In genomic region chr8:111778801-111779200, GRCm38 (mm10) we compare ENCODE assay signal across 18 mouse cellular contexts. TPM values are rescaled to one million over a fixed set of nuclear protein-coding genes. Genes with fewer than 3 reads are reported as not detected.
DNase-seq lines count a peak whose midpoint lies in the region; ATAC-seq lines count a peak whose summit lies in the region.
"Had no signal": no experiment of that assay in that cellular context is flagged by ENCODE, and none has a peak within 500 bp of the region (broad histone marks: within the 10 kb centered on the region; RNA-seq: fewer than 3 reads in every experiment).

No protein-coding gene starts in this region.

- no peaks in the 10 kb centered on the region for H3K4me1 ChIP-seq in embryonic facial prominence, embryonic 13.5 days
- 0 out of 2 replicates have a peak, but pooled peaks cover 4% of the 10 kb centered on the region for H3K4me1 ChIP-seq in embryonic facial prominence, embryonic 10.5 days
- peaks cover 32% of the 10 kb centered on the region for H3K4me1 ChIP-seq in hindbrain, embryonic 13.5 days (replicated peaks)
- H3K4me1 ChIP-seq in hindbrain, embryonic 10.5 days (replicated peaks): peaks cover 14% of the 10 kb centered on the region
- peaks cover 36% of the 10 kb centered on the region for H3K4me1 ChIP-seq in midbrain, embryonic 13.5 days (replicated peaks)
- H3K4me1 ChIP-seq in midbrain, embryonic 10.5 days: peaks cover 20% of the 10 kb centered on the region
- peaks cover 9% of the 10 kb centered on the region; the same call in 1 of the 2 replicates for H3K4me1 ChIP-seq in neural tube, embryonic 14.5 days (ENCODE audit: control insufficient read depth, insufficient read depth, low read length)
- H3K4me1 ChIP-seq: limb, embryonic 13.5 days had no signal

- peaks cover 42% of the 10 kb centered on the region for H3K36me3 ChIP-seq in embryonic facial prominence, embryonic 13.5 days
- H3K36me3 ChIP-seq in embryonic facial prominence, embryonic 10.5 days (replicated peaks): peaks cover 61% of the 10 kb centered on the region
- peaks cover 10% of the 10 kb centered on the region for H3K36me3 ChIP-seq in hindbrain, embryonic 13.5 days
- peaks cover 34% of the 10 kb centered on the region for H3K36me3 ChIP-seq in hindbrain, embryonic 10.5 days
- H3K36me3 ChIP-seq in midbrain, embryonic 13.5 days: peaks cover 6% of the 10 kb centered on the region
- peaks cover 43% of the 10 kb centered on the region for H3K36me3 ChIP-seq in midbrain, embryonic 10.5 days
- no peaks in the 10 kb centered on the region; the same call in 1 of the 2 replicates for H3K36me3 ChIP-seq in neural tube, embryonic 14.5 days (ENCODE audit: control insufficient read depth, insufficient read depth, low read length)

- H3K4me2 ChIP-seq in embryonic facial prominence, embryonic 13.5 days: no peak overlapping the region
- H3K4me2 ChIP-seq in hindbrain, embryonic 13.5 days: no peak overlapping the region
- H3K4me2 ChIP-seq in midbrain, embryonic 13.5 days (replicated peaks): no peak overlapping the region
- H3K4me2 ChIP-seq in neural tube, embryonic 14.5 days (ENCODE audit: low read depth, low read length): no peak overlapping the region
- H3K4me2 ChIP-seq: limb, embryonic 13.5 days had no signal

- no peak overlapping the region for H3K27ac ChIP-seq in embryonic facial prominence, embryonic 13.5 days
- H3K27ac ChIP-seq in embryonic facial prominence, embryonic 10.5 days (replicated peaks): no peak overlapping the region
- H3K27ac ChIP-seq in hindbrain, embryonic 13.5 days: peak overlapping the region; percentile 64
- no peak overlapping the region for H3K27ac ChIP-seq in hindbrain, embryonic 10.5 days
- no peak overlapping the region; the same call in 1 of the 2 replicates for H3K27ac ChIP-seq in midbrain, embryonic 13.5 days
- H3K27ac ChIP-seq in midbrain, embryonic 10.5 days (replicated peaks): no peak overlapping the region
- peak overlapping the region; percentile 30; the same call in 1 of the 2 replicates for H3K27ac ChIP-seq in neural tube, embryonic 14.5 days (ENCODE audit: low read depth, low read length)
- H3K27ac ChIP-seq: limb, embryonic 13.5 days had no signal

- no peak overlapping the region for H3K4me3 ChIP-seq in embryonic facial prominence, embryonic 13.5 days
- H3K4me3 ChIP-seq in embryonic facial prominence, embryonic 10.5 days: no peak overlapping the region
- H3K4me3 ChIP-seq in hindbrain, embryonic 13.5 days: no peak overlapping the region
- H3K4me3 ChIP-seq in hindbrain, embryonic 10.5 days: no peak overlapping the region
- H3K4me3 ChIP-seq in midbrain, embryonic 13.5 days (replicated peaks): no peak overlapping the region
- H3K4me3 ChIP-seq in midbrain, embryonic 10.5 days: no peak overlapping the region
- H3K4me3 ChIP-seq in neural tube, embryonic 14.5 days (ENCODE audit: low read depth, low read length): no peak overlapping the region
- H3K4me3 ChIP-seq: limb, embryonic 13.5 days; megakaryocyte, embryonic 14.5 days had no signal

- H3K9ac ChIP-seq in embryonic facial prominence, embryonic 13.5 days: 0 out of 2 replicates have a peak overlapping the region, but pooled peaks have one; percentile 11
- no peak overlapping the region for H3K9ac ChIP-seq in hindbrain, embryonic 13.5 days
- 0 out of 2 replicates have a peak overlapping the region, but pooled peaks have one; percentile 10 for H3K9ac ChIP-seq in midbrain, embryonic 13.5 days (replicated peaks)
- no peak overlapping the region for H3K9ac ChIP-seq in neural tube, embryonic 14.5 days (replicated peaks; ENCODE audit: low read depth, low read length)
- H3K9ac ChIP-seq: limb, embryonic 13.5 days had no signal

- no peaks in the 10 kb centered on the region for H3K9me3 ChIP-seq in embryonic facial prominence, embryonic 13.5 days
- H3K9me3 ChIP-seq in embryonic facial prominence, embryonic 10.5 days: no peaks in the 10 kb centered on the region
- no peaks in the 10 kb centered on the region for H3K9me3 ChIP-seq in hindbrain, embryonic 13.5 days
- H3K9me3 ChIP-seq in hindbrain, embryonic 10.5 days: no peaks in the 10 kb centered on the region
- H3K9me3 ChIP-seq in midbrain, embryonic 13.5 days: no peaks in the 10 kb centered on the region
- no peaks in the 10 kb centered on the region for H3K9me3 ChIP-seq in midbrain, embryonic 10.5 days (replicated peaks)
- H3K9me3 ChIP-seq in neural tube, embryonic 14.5 days (ENCODE audit: control insufficient read depth, low read length): no peaks in the 10 kb centered on the region
- H3K9me3 ChIP-seq: limb, embryonic 13.5 days had no signal

- no peaks in the 10 kb centered on the region for H3K27me3 ChIP-seq in embryonic facial prominence, embryonic 13.5 days
- H3K27me3 ChIP-seq in embryonic facial prominence, embryonic 10.5 days (replicated peaks; ENCODE audit: low read depth, poor library complexity, severe bottlenecking): no peaks in the 10 kb centered on the region
- no peaks in the 10 kb centered on the region for H3K27me3 ChIP-seq in hindbrain, embryonic 13.5 days
- no peaks in the 10 kb centered on the region for H3K27me3 ChIP-seq in hindbrain, embryonic 10.5 days (ENCODE audit: insufficient read depth, poor library complexity, severe bottlenecking)
- no peaks in the 10 kb centered on the region for H3K27me3 ChIP-seq in midbrain, embryonic 13.5 days
- H3K27me3 ChIP-seq in midbrain, embryonic 10.5 days (ENCODE audit: low read depth, poor library complexity, severe bottlenecking): no peaks in the 10 kb centered on the region
- H3K27me3 ChIP-seq in neural tube, embryonic 14.5 days (ENCODE audit: control insufficient read depth, insufficient read depth, low read length): no peaks in the 10 kb centered on the region
- H3K27me3 ChIP-seq: limb, embryonic 13.5 days had no signal

- no peak for ATAC-seq in embryonic facial prominence, embryonic 13.5 days (ENCODE audit: insufficient number of reproducible peaks, insufficient read depth, low FRiP score, low TSS enrichment, low read depth)
- ATAC-seq in hindbrain, embryonic 13.5 days (ENCODE audit: low FRiP score): 0 out of 2 replicates have a peak, but pooled peaks have one; percentile 36
- no peak for ATAC-seq in midbrain, embryonic 13.5 days
- ATAC-seq in neural tube, embryonic 14.5 days (ENCODE audit: low read depth): peak; percentile 28; the same call in 1 of the 2 replicates
- ATAC-seq: inflammation-experienced regulatory T-cells, adult 6 months had no signal

- WGBS in embryonic facial prominence, embryonic 13.5 days: 81% methylated on average over 7 of the region's 7 CpGs
- 88% methylated on average over 7 of the region's 7 CpGs for WGBS in embryonic facial prominence, embryonic 10.5 days
- 48% methylated on average over 7 of the region's 7 CpGs for WGBS in hindbrain, embryonic 13.5 days
- 86% methylated on average over 7 of the region's 7 CpGs for WGBS in hindbrain, embryonic 10.5 days
- WGBS in midbrain, embryonic 13.5 days: 60% methylated on average over 7 of the region's 7 CpGs
- WGBS in midbrain, embryonic 10.5 days: 87% methylated on average over 7 of the region's 7 CpGs
- 34% methylated on average over 7 of the region's 7 CpGs for WGBS in neural tube, embryonic 14.5 days

- no peak for DNase-seq in embryonic facial prominence, embryonic 10.5 days (ENCODE audit: low spot score)
- no peak for DNase-seq in hindbrain, embryonic 10.5 days (ENCODE audit: low spot score)
- DNase-seq in midbrain, embryonic 10.5 days (ENCODE audit: low spot score): no peak
- no peak for DNase-seq in spleen, adult 18-20 months
- DNase-seq: B cell, adult 2 months; cerebellum, adult 18-20 months; gastrocnemius, postnatal 10 days; kidney, postnatal 14 days; layer of hippocampus, postnatal 36 days; right cerebral cortex, adult 18-20 months; thymus, postnatal 14 days had no signal

RNA-seq across cellular contexts. Expression of gene Bcar1, which starts 35.2 kb away (rescaled TPM):
- polyA plus RNA-seq in embryonic facial prominence, embryonic 13.5 days (2015; fragmentation: Nextera tagmentation; extraction: Ambion mirVana): 35.6 and 37.3 TPM in 2 replicates
- polyA plus RNA-seq in embryonic facial prominence, embryonic 10.5 days (2016; fragmentation: Nextera tagmentation; extraction: Ambion mirVana): 61.1 and 62.4 TPM in 2 replicates
- polyA plus RNA-seq in hindbrain, embryonic 13.5 days (2015; fragmentation: Nextera tagmentation; extraction: Ambion mirVana): 55.4 and 55.6 TPM in 2 replicates
- 61.6 and 63.9 TPM in 2 replicates for polyA plus RNA-seq in hindbrain, embryonic 10.5 days (2016; fragmentation: Nextera tagmentation; extraction: Ambion mirVana)
- polyA plus RNA-seq in midbrain, embryonic 13.5 days (2015; fragmentation: Nextera tagmentation; extraction: Ambion mirVana): 48.7 and 55.0 TPM in 2 replicates
- 52.4 and 53.7 TPM in 2 replicates for polyA plus RNA-seq in midbrain, embryonic 10.5 days (2016; fragmentation: Nextera tagmentation; extraction: Ambion mirVana)
- 47.6 and 56.4 TPM in 2 replicates for polyA plus RNA-seq in neural tube, embryonic 14.5 days (2014; fragmentation: Nextera tagmentation; extraction: Ambion mirVana)

Comparison
In these comparisons a context has a peak if more than half of its experiments do, and no peak if none do; other contexts are left out.
1. H3K27ac ChIP-seq: peak in hindbrain, embryonic 13.5 days (single experiment) and neural tube, embryonic 14.5 days (single experiment); none in embryonic facial prominence, embryonic 13.5 days (single experiment), embryonic facial prominence, embryonic 10.5 days (single experiment), hindbrain, embryonic 10.5 days (single experiment), midbrain, embryonic 13.5 days (single experiment) and midbrain, embryonic 10.5 days (single experiment).
2. ATAC-seq: peak in hindbrain, embryonic 13.5 days (single experiment) and neural tube, embryonic 14.5 days (single experiment); none in embryonic facial prominence, embryonic 13.5 days (single experiment) and midbrain, embryonic 13.5 days (single experiment).
3. H3K9ac ChIP-seq: peak in embryonic facial prominence, embryonic 13.5 days (single experiment) and midbrain, embryonic 13.5 days (single experiment); none in hindbrain, embryonic 13.5 days (single experiment) and neural tube, embryonic 14.5 days (single experiment).